8 mouse cellular contexts compared by ENCODE assay signal in the genomic region with DNA sequence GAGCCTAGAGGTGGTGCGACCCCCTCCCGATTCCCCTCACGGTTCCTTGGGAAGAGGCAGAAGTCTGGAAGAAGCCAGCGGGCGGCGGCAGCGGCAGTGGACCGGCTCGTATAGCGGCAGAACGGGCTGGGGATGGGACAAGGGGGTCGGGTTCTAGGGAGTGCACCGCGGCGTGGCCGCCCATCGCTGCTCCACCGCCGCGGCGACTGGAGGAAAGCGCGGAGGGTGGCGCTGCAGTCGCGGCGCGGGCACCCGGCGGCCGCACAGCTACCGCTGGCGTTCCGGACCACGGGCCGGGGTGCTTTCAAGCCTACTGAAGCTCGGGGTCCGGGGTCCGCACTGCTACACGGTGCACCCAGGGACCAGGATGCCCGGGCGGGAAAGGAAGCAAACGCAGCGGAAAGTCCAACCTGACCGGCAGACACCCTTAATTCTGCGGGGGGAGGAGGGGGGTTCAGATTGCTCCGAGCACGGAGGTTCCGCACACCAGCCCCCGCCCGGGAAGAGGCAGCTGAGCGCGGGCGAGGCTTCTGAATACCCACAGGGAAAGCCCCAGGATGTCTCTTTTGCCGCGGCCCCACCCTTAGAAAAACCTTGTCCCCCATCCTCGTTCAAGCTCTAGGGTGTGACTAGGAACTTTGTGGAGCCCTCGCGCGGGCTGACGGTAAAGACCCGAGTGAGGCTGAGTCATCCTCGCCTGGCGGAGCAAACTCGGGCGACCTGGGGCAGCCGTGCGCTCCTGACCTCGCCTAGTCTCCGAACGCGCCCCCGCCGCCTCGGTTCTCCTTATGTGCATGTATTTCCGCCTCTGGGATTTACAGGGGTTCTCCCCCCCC. TPM values are rescaled to one million over a fixed set of nuclear protein-coding genes. Genes with fewer than 3 reads are reported as not detected.
A peak's percentile ranks its signal among the peaks of the same experiment; 100 is the strongest.
DNase-seq lines count a peak whose midpoint lies in the region; ATAC-seq and TF ChIP-seq lines count a peak whose summit lies in the region.

No protein-coding gene starts in this region.

- peaks cover 92% of the 10 kb centered on the region for H3K27me3 ChIP-seq in kidney, embryonic 15.5 days
- H3K27me3 ChIP-seq in forebrain, embryonic 12.5 days: peaks cover 62% of the 10 kb centered on the region
- peaks cover 92% of the 10 kb centered on the region for H3K27me3 ChIP-seq in intestine, embryonic 14.5 days (replicated peaks; ENCODE audit: control insufficient read depth, insufficient read depth, low read length)
- peaks cover 49% of the 10 kb centered on the region for H3K27me3 ChIP-seq in liver, embryonic 14.5 days (ENCODE audit: control insufficient read depth, insufficient read depth, low read length)

- under 1% methylated on average over 76 of the region's 76 CpGs for WGBS in kidney, embryonic 15.5 days
- under 1% methylated on average over 76 of the region's 76 CpGs for WGBS in forebrain, embryonic 12.5 days
- under 1% methylated on average over 64 of the region's 76 CpGs for WGBS in intestine, embryonic 14.5 days
- WGBS in liver, embryonic 14.5 days (ENCODE audit: insufficient replicate concordance): 1% methylated on average over 73 of the region's 76 CpGs

- peaks cover 28% of the 10 kb centered on the region for H3K4me1 ChIP-seq in kidney, embryonic 15.5 days
- H3K4me1 ChIP-seq in forebrain, embryonic 12.5 days: peaks cover 30% of the 10 kb centered on the region
- H3K4me1 ChIP-seq in intestine, embryonic 14.5 days (replicated peaks; ENCODE audit: control insufficient read depth, insufficient read depth, low read length): no peaks in the 10 kb centered on the region; the same call in 1 of the 2 replicates
- no peaks in the 10 kb centered on the region for H3K4me1 ChIP-seq in liver, embryonic 14.5 days (replicated peaks; ENCODE audit: control insufficient read depth in 2 of 2, insufficient read depth in 2 of 2, low read length in 1 of 2)

- no peak for TF ChIP-seq CTCF in liver, embryonic 14.5 days (IDR thresholded peaks at IDR 0.05; ENCODE audit: low read depth)

- peak overlapping the region; percentile 66 for H3K27ac ChIP-seq in kidney, embryonic 15.5 days
- H3K27ac ChIP-seq in forebrain, embryonic 12.5 days: peak overlapping the region; percentile 43; the same call in 1 of the 2 replicates
- no peak overlapping the region for H3K27ac ChIP-seq in intestine, embryonic 14.5 days (ENCODE audit: low read depth)
- no peak overlapping the region for H3K27ac ChIP-seq in liver, embryonic 14.5 days

- no peak for TF ChIP-seq EP300 in liver, embryonic 14.5 days (IDR thresholded peaks at IDR 0.05; ENCODE audit: low read depth)

- H3K4me3 ChIP-seq in kidney, embryonic 15.5 days (replicated peaks): peak overlapping the region; percentile 68
- H3K4me3 ChIP-seq in forebrain, embryonic 12.5 days (replicated peaks): peak overlapping the region; percentile 60
- peak overlapping the region; percentile 56 for H3K4me3 ChIP-seq in intestine, embryonic 14.5 days (ENCODE audit: low read depth, low read length)
- peak overlapping the region in 1 of 2 experiments; percentile 35; a peak in 2 of 4 replicates for H3K4me3 ChIP-seq in liver, embryonic 14.5 days (ENCODE audit: insufficient read depth in 1 of 2, low read depth in 2 of 2, low read length in 2 of 2)

- no peaks in the 10 kb centered on the region for H3K36me3 ChIP-seq in kidney, embryonic 15.5 days
- H3K36me3 ChIP-seq in forebrain, embryonic 12.5 days (replicated peaks): no peaks in the 10 kb centered on the region
- no peaks in the 10 kb centered on the region for H3K36me3 ChIP-seq in intestine, embryonic 14.5 days (ENCODE audit: control insufficient read depth, insufficient read depth, low read length)
- H3K36me3 ChIP-seq in liver, embryonic 14.5 days (replicated peaks; ENCODE audit: control insufficient read depth, insufficient read depth, low read depth): no peaks in the 10 kb centered on the region

- no peak for DNase-seq in kidney, adult 9 months
- DNase-seq in adrenal gland, postnatal 36 days: peak; percentile 67 to 73
- peak; percentile 82 for DNase-seq in intestine, embryonic 14.5 days (ENCODE audit: low spot score)
- DNase-seq in liver, embryonic 14.5 days (ENCODE audit: low read depth in 3 of 3, low spot score in 3 of 3): no peak
- peak; percentile 62 for DNase-seq in right cerebral cortex, postnatal 25 days

- no peaks in the 10 kb centered on the region for H3K9me3 ChIP-seq in kidney, embryonic 15.5 days (replicated peaks)
- H3K9me3 ChIP-seq in forebrain, embryonic 12.5 days: no peaks in the 10 kb centered on the region
- no peaks in the 10 kb centered on the region for H3K9me3 ChIP-seq in intestine, embryonic 14.5 days (ENCODE audit: control insufficient read depth, low read length)
- H3K9me3 ChIP-seq in liver, embryonic 14.5 days (ENCODE audit: control insufficient read depth, low read length): no peaks in the 10 kb centered on the region

- ATAC-seq in kidney, embryonic 15.5 days (replicated peaks; ENCODE audit: low FRiP score): peak; percentile 76
- ATAC-seq in forebrain, embryonic 12.5 days (ENCODE audit: low FRiP score): peak; percentile 62
- peak; percentile 54 for ATAC-seq in intestine, embryonic 14.5 days (replicated peaks; ENCODE audit: low FRiP score, low TSS enrichment, low read depth)
- no peak for ATAC-seq in liver, embryonic 14.5 days (ENCODE audit: insufficient read depth)
- no peak for ATAC-seq in megakaryocyte, adult 5-6 weeks (ENCODE audit: poor library complexity, severe bottlenecking)

- peak overlapping the region; percentile 100 for H3K4me2 ChIP-seq in kidney, embryonic 15.5 days
- H3K4me2 ChIP-seq in forebrain, embryonic 12.5 days: peak overlapping the region; percentile 92
- peak overlapping the region; percentile 75 for H3K4me2 ChIP-seq in intestine, embryonic 14.5 days (ENCODE audit: low read length)
- H3K4me2 ChIP-seq in liver, embryonic 14.5 days (ENCODE audit: low read depth): peak overlapping the region; percentile 48

- peak overlapping the region; percentile 52 for H3K9ac ChIP-seq in kidney, embryonic 15.5 days
- peak overlapping the region; percentile 63 for H3K9ac ChIP-seq in forebrain, embryonic 12.5 days
- H3K9ac ChIP-seq in intestine, embryonic 14.5 days (ENCODE audit: low read length): peak overlapping the region; percentile 15
- H3K9ac ChIP-seq in liver, embryonic 14.5 days (replicated peaks): no peak overlapping the region

RNA-seq across cellular contexts. Expression of a gene that starts 0.9 kb away (rescaled TPM):
- polyA plus RNA-seq in kidney, embryonic 15.5 days (2015; fragmentation: Nextera tagmentation; extraction: Ambion mirVana): 3.4 and 5.1 TPM in 2 replicates
- total RNA-seq in adrenal gland, postnatal 36 days (2021): 1 to 10 TPM; 2.9 to 4.5 TPM
- polyA plus RNA-seq in forebrain, embryonic 12.5 days (2016; fragmentation: Nextera tagmentation; extraction: Ambion mirVana): 10.9 and 15.3 TPM in 2 replicates
- 2.2 and 2.3 TPM in 2 replicates for polyA plus RNA-seq in intestine, embryonic 14.5 days (2014; fragmentation: Nextera tagmentation; extraction: Ambion mirVana)
- polyA plus RNA-seq in liver, embryonic 14.5 days (2012; rRNA removed): 0.03 and 0.10 TPM in 2 replicates
- not detected in 2 replicates for polyA plus RNA-seq in liver, embryonic 14.5 days (2014; fragmentation: Nextera tagmentation; extraction: Ambion mirVana)
- not detected in 2 replicates for total RNA-seq in megakaryocyte, adult 5-6 weeks (2015)
- not detected in 2 replicates for total RNA-seq in megakaryocyte, adult 5-6 weeks (2017)

Comparison
In these comparisons a context has a peak if more than half of its experiments do, and no peak if none do; other contexts are left out.
1. ATAC-seq: peak in kidney, embryonic 15.5 days (single experiment), forebrain, embryonic 12.5 days (single experiment) and intestine, embryonic 14.5 days (single experiment); none in liver, embryonic 14.5 days (single experiment) and megakaryocyte, adult 5-6 weeks (single experiment).
2. H3K27ac ChIP-seq: peak in kidney, embryonic 15.5 days (single experiment) and forebrain, embryonic 12.5 days (single experiment); none in intestine, embryonic 14.5 days (single experiment) and liver, embryonic 14.5 days (single experiment).
3. H3K4me2 ChIP-seq: peak in every context shown above with its lines; median percentile 100 in kidney, embryonic 15.5 days; 92 in forebrain, embryonic 12.5 days; 75 in intestine, embryonic 14.5 days; 48 in liver, embryonic 14.5 days.
4. DNase-seq: peak in adrenal gland, postnatal 36 days (2 of 2), intestine, embryonic 14.5 days (single experiment) and right cerebral cortex, postnatal 25 days (single experiment); none in kidney, adult 9 months (single experiment) and liver, embryonic 14.5 days (0 of 3).